In the genomic region with DNA sequence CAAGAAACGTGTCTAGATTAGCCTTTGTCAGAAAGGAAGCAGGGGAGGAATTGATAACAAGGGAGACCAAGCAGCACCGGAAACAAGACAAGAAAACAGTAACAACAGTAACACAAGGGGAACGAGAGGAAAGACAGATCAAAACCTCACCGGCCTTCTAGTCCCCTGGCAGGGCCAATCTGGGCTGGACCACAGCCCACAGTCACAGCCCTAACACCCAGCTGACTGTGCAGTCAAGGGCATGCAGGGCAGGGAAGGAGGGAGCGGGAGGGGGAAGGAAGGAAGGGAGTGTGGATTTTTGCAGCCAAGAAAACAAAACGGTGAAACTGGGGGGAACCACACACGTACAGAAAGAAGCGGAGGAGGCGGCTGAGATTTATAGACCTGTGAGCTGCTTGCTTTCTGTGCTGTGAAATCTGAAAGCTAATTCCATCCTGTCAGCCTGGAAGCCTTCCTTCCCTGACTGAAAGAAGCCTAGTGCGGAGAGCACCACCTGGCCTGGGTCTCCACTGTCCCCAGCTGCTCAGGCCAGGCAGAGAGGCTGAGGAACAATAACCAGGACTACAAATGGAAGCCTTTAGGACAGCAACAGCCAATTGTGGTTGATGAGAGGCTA, we compare ENCODE assay signal across 7 mouse cellular contexts. TPM values are rescaled to one million over a fixed set of nuclear protein-coding genes. Genes with fewer than 3 reads are reported as not detected.
DNase-seq lines count a peak whose midpoint lies in the region; ATAC-seq and TF ChIP-seq lines count a peak whose summit lies in the region.

No protein-coding gene starts in this region.

- H3K27ac ChIP-seq in lung, postnatal 0 days (ENCODE audit: low read length) = peak overlapping the region; percentile 9; the same call in 1 of the 2 replicates
- H3K27ac ChIP-seq in heart, embryonic 12.5 days (ENCODE audit: poor library complexity, severe bottlenecking) = peak overlapping the region; percentile 82
- peak overlapping the region; percentile 41; the same call in 1 of the 2 replicates for H3K27ac ChIP-seq in midbrain, embryonic 14.5 days (replicated peaks; ENCODE audit: low read depth, low read length)

- ATAC-seq in lung, postnatal 0 days = no peak
- peak; percentile 77 for ATAC-seq in heart, embryonic 12.5 days (ENCODE audit: insufficient number of reproducible peaks, low FRiP score)
- ATAC-seq in midbrain, embryonic 14.5 days (ENCODE audit: low FRiP score, low TSS enrichment) = no peak

- TF ChIP-seq EP300 in lung, postnatal 0 days (IDR thresholded peaks at IDR 0.05) = no peak

- H3K36me3 ChIP-seq in lung, postnatal 0 days (ENCODE audit: insufficient read depth, low read length) = peaks cover 4% of the 10 kb centered on the region; the same call in 1 of the 2 replicates
- peaks cover 19% of the 10 kb centered on the region; the same call in 1 of the 2 replicates for H3K36me3 ChIP-seq in heart, embryonic 12.5 days
- peaks cover 17% of the 10 kb centered on the region; the same call in 1 of the 2 replicates for H3K36me3 ChIP-seq in midbrain, embryonic 14.5 days (ENCODE audit: control insufficient read depth, insufficient read depth, low read length)

- no peak for DNase-seq in lung, postnatal 0 days (ENCODE audit: low spot score)
- no peak for DNase-seq in lung, postnatal 36 days
- peak; percentile 58 for DNase-seq in kidney, postnatal 14 days
- DNase-seq in midbrain, embryonic 14.5 days = no peak
- DNase-seq in layer of hippocampus, adult 8-10 months (ENCODE audit: low spot score in 2 of 2) = no peak
- DNase-seq in spleen, adult 12 weeks (ENCODE audit: low spot score) = no peak

- no peak overlapping the region for H3K4me3 ChIP-seq in lung, postnatal 0 days (ENCODE audit: low read depth, low read length)
- no peak overlapping the region for H3K4me3 ChIP-seq in heart, embryonic 12.5 days
- H3K4me3 ChIP-seq in midbrain, embryonic 14.5 days (replicated peaks; ENCODE audit: low read depth, low read length) = no peak overlapping the region

- TF ChIP-seq CTCF in lung, postnatal 0 days (IDR thresholded peaks at IDR 0.05) = no peak

- no peaks in the 10 kb centered on the region for H3K9me3 ChIP-seq in lung, postnatal 0 days (ENCODE audit: low read length)
- H3K9me3 ChIP-seq in heart, embryonic 12.5 days (replicated peaks) = 0 out of 2 replicates have a peak, but pooled peaks cover 3% of the 10 kb centered on the region
- no peaks in the 10 kb centered on the region for H3K9me3 ChIP-seq in midbrain, embryonic 14.5 days (ENCODE audit: control insufficient read depth, low read length)

- WGBS in lung, postnatal 0 days = 51% methylated on average over 10 of the region's 10 CpGs
- 32% methylated on average over 10 of the region's 10 CpGs for WGBS in heart, embryonic 12.5 days
- WGBS in midbrain, embryonic 14.5 days = 77% methylated on average over 10 of the region's 10 CpGs

- H3K4me2 ChIP-seq in lung, postnatal 0 days (replicated peaks; ENCODE audit: low read depth, low read length) = no peak overlapping the region
- peak overlapping the region; percentile 4; the same call in 1 of the 2 replicates for H3K4me2 ChIP-seq in heart, embryonic 12.5 days
- no peak overlapping the region for H3K4me2 ChIP-seq in midbrain, embryonic 14.5 days (ENCODE audit: low read length)

- H3K27me3 ChIP-seq in lung, postnatal 0 days (replicated peaks; ENCODE audit: insufficient read depth, low read length) = no peaks in the 10 kb centered on the region
- no peaks in the 10 kb centered on the region for H3K27me3 ChIP-seq in heart, embryonic 12.5 days (replicated peaks)
- H3K27me3 ChIP-seq in midbrain, embryonic 14.5 days (ENCODE audit: control insufficient read depth, insufficient read depth, low read length) = no peaks in the 10 kb centered on the region

- no peak overlapping the region for H3K9ac ChIP-seq in lung, postnatal 0 days (replicated peaks; ENCODE audit: low read depth)
- H3K9ac ChIP-seq in heart, embryonic 12.5 days = 0 out of 2 replicates have a peak overlapping the region, but pooled peaks have one; percentile 6
- no peak overlapping the region for H3K9ac ChIP-seq in midbrain, embryonic 14.5 days (replicated peaks; ENCODE audit: low read length)

- no peaks in the 10 kb centered on the region for H3K4me1 ChIP-seq in lung, postnatal 0 days (ENCODE audit: insufficient read depth, low read depth, low read length)
- H3K4me1 ChIP-seq in heart, embryonic 12.5 days (replicated peaks) = peaks cover 46% of the 10 kb centered on the region
- no peaks in the 10 kb centered on the region for H3K4me1 ChIP-seq in midbrain, embryonic 14.5 days (ENCODE audit: control insufficient read depth, insufficient read depth, low read length)

RNA-seq across cellular contexts. Expression of a gene that starts 13.4 kb away (rescaled TPM):
- polyA plus RNA-seq in lung, postnatal 0 days (2015; fragmentation: Nextera tagmentation; extraction: Ambion mirVana) = 3.8 and 6.2 TPM in 2 replicates
- 6.4 and 6.8 TPM in 2 replicates for polyA plus RNA-seq in heart, embryonic 12.5 days (2016; fragmentation: Nextera tagmentation; extraction: Ambion mirVana)
- 5.4 and 6.1 TPM in 2 replicates for polyA plus RNA-seq in midbrain, embryonic 14.5 days (2014; fragmentation: Nextera tagmentation; extraction: Ambion mirVana)
- 1 to 10 TPM; 4.4 to 7.8 (median 6.1) TPM for total RNA-seq in layer of hippocampus, adult 8-10 months (2022)

RNA-seq across cellular contexts. Expression of a gene that starts 15.1 kb away (rescaled TPM):
- 40.0 and 46.4 TPM in 2 replicates for polyA plus RNA-seq in lung, postnatal 0 days (2015; fragmentation: Nextera tagmentation; extraction: Ambion mirVana)
- 39.5 and 40.7 TPM in 2 replicates for polyA plus RNA-seq in heart, embryonic 12.5 days (2016; fragmentation: Nextera tagmentation; extraction: Ambion mirVana)
- 3.6 and 4.8 TPM in 2 replicates for polyA plus RNA-seq in midbrain, embryonic 14.5 days (2014; fragmentation: Nextera tagmentation; extraction: Ambion mirVana)
- total RNA-seq in layer of hippocampus, adult 8-10 months (2022) = 1 to 10 TPM; 1.3 to 2.7 (median 1.9) TPM

RNA-seq across cellular contexts. Expression of a gene that starts 25.4 kb away (rescaled TPM):
- polyA plus RNA-seq in lung, postnatal 0 days (2015; fragmentation: Nextera tagmentation; extraction: Ambion mirVana) = 231 and 251 TPM in 2 replicates
- 300 and 308 TPM in 2 replicates for polyA plus RNA-seq in heart, embryonic 12.5 days (2016; fragmentation: Nextera tagmentation; extraction: Ambion mirVana)
- polyA plus RNA-seq in midbrain, embryonic 14.5 days (2014; fragmentation: Nextera tagmentation; extraction: Ambion mirVana) = 409 and 454 TPM in 2 replicates
- total RNA-seq in layer of hippocampus, adult 8-10 months (2022) = 100 to 1,000 TPM; 179 to 205 (median 193) TPM

RNA-seq across cellular contexts. Expression of a gene that starts 28.8 kb away (rescaled TPM):
- polyA plus RNA-seq in lung, postnatal 0 days (2015; fragmentation: Nextera tagmentation; extraction: Ambion mirVana) = 0.04 TPM in 1 of 2 replicates, not detected in the other
- polyA plus RNA-seq in heart, embryonic 12.5 days (2016; fragmentation: Nextera tagmentation; extraction: Ambion mirVana) = not detected in 2 replicates
- polyA plus RNA-seq in midbrain, embryonic 14.5 days (2014; fragmentation: Nextera tagmentation; extraction: Ambion mirVana) = 0.18 TPM in 1 of 2 replicates, not detected in the other
- under 1 TPM in 3 of 4 experiments, not detected in 1; 0.14 to 0.51 (median 0.23) TPM for total RNA-seq in layer of hippocampus, adult 8-10 months (2022)

RNA-seq across cellular contexts. Expression of a gene that starts 38.0 kb away (rescaled TPM):
- polyA plus RNA-seq in lung, postnatal 0 days (2015; fragmentation: Nextera tagmentation; extraction: Ambion mirVana) = 22.1 and 24.2 TPM in 2 replicates
- 38.0 and 46.3 TPM in 2 replicates for polyA plus RNA-seq in heart, embryonic 12.5 days (2016; fragmentation: Nextera tagmentation; extraction: Ambion mirVana)
- polyA plus RNA-seq in midbrain, embryonic 14.5 days (2014; fragmentation: Nextera tagmentation; extraction: Ambion mirVana) = 13.3 and 14.7 TPM in 2 replicates
- 1 to 10 TPM; 3.6 to 9.7 (median 4.9) TPM for total RNA-seq in layer of hippocampus, adult 8-10 months (2022)

Comparison
In these comparisons a context has a peak if more than half of its experiments do, and no peak if none do; other contexts are left out.
1. H3K27ac ChIP-seq: peak in every context shown above with its lines; median percentile 82 in heart, embryonic 12.5 days; 41 in midbrain, embryonic 14.5 days; 9 in lung, postnatal 0 days.